Mouse (Mus musculus) C2C12 (cell line): ENCODE results near the gene Timeless.

Experiments
- CTCF ChIP-seq: IDR thresholded peaks from one replicate; pipeline ENCODE4 v1.5.1; 2011; ENCODE audit not compliant: control insufficient read depth, insufficient read depth, insufficient read length
- MAX ChIP-seq: IDR thresholded peaks from one replicate; pipeline ENCODE4 v1.6.1; 2011; ENCODE audit warnings: mild to moderate bottlenecking, control low read depth

GRCm38 (mm10) chr10:128269206-128269910 is 37.5 kb downstream of the Timeless start:
- TF ChIP-seq CTCF: no peak
- TF ChIP-seq MAX: no peak
